Mouse (Mus musculus) cerebellum, adult 2 months (tissue): ENCODE measurements around the gene Tanc1.

Source experiments
- CTCF ChIP-seq: fragments of 200-500 bp; IDR thresholded peaks from 2 replicates; pipeline ENCODE4 v1.5.1; 2011; ENCODE audit warnings: low read depth, mild to moderate bottlenecking, control low read depth, low read length, moderate library complexity, borderline replicate concordance; ENCODE audit not compliant: insufficient read depth
- POLR2A ChIP-seq: fragments of 200-500 bp; IDR thresholded peaks from 2 replicates; pipeline ENCODE4 v1.6.1; 2011; ENCODE audit warnings: low read length, control low read depth, borderline replicate concordance; ENCODE audit not compliant: insufficient read depth

GRCm38 (mm10) chr2:59671671-59672070 lies 59.8 kb downstream of the Tanc1 start:
- TF ChIP-seq CTCF, result no peak
- no peak for TF ChIP-seq POLR2A
